Mouse (Mus musculus): ENCODE measurements around the gene Mrps36. TPM values are rescaled to one million over a fixed set of nuclear protein-coding genes. Genes with fewer than 3 reads are reported as not detected.
A peak's percentile ranks its signal among the peaks of the same experiment; 100 is the strongest.
"Not testable (repeated sequence)": the region's sequence is repeated elsewhere in the genome, so short reads cannot be mapped to it uniquely, and the experiment has no call there.

Mrps36 gene
- polyA plus RNA-seq, 1 experiment = 76.6 TPM

- WGBS = 36% methylated on average over 11 of the region's 11 CpGs
- DNase-seq (ENCODE audit: low read depth, low spot score) = no peak
These were observed 968 bp downstream of the Mrps36 start for GRCm38 (mm10) chr13:100743346-100744035.

DNA sequence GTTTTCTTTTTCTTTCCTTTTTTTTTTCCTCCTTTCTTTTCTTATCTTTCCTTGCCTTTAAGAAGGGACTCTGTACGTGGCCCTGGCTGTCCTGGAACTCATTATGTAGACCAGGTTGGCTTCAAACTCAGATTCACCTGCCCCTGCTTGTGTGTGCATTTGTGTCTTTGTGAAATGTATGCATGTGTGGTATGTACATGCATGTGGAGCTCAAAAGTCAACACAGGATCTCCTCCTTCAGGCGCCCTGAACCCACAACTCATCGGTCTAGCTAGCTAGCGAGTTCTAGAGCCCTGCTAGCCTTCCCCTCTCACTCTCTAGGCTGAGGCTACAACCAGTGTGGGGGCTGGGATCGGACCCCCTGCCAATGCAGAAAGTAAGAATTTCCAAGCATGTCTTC is 1.6 kb downstream of the Mrps36 start:
- WGBS = 82% methylated on average over 5 of the region's 5 CpGs
- no peak for DNase-seq (ENCODE audit: low read depth, low spot score)

GRCm38 (mm10) chr13:100732756-100733155 is 11.7 kb downstream of the Mrps36 start:
- 95% methylated on average over 2 of the region's 2 CpGs for WGBS

GRCm38 (mm10) chr13:100731462-100732046 is 12.9 kb downstream of the Mrps36 start:
- WGBS = 88% methylated on average over 6 of the region's 6 CpGs
- not testable (repeated sequence) for DNase-seq (ENCODE audit: low read depth, low spot score)

More at GRCm38 (mm10) chr13:100732756-100733155, 11.7 kb downstream of the Mrps36 start:
- no peak for DNase-seq (ENCODE audit: low read depth, low spot score)

GRCm38 (mm10) chr13:100730861-100731176 is 13.6 kb downstream of the Mrps36 start, which contains the start of gene Cdk7:
Gene Cdk7 (minus strand): TSS chr13:100730939.
- under 1% methylated on average over 19 of the region's 19 CpGs for WGBS

GRCm38 (mm10) chr13:100730153-100730860 is 14.2 kb downstream of the Mrps36 start:
- DNase-seq (ENCODE audit: low read depth, low spot score) = no peak
- WGBS = under 1% methylated on average over 30 of the region's 30 CpGs

More at GRCm38 (mm10) chr13:100730861-100731176, 13.6 kb downstream of the Mrps36 start, which contains the start of gene Cdk7:
- DNase-seq (ENCODE audit: low read depth, low spot score) = peak; percentile 80

- DNase-seq (ENCODE audit: low read depth, low spot score) = not testable (repeated sequence)
- 90% methylated on average over 4 of the region's 4 CpGs for WGBS
These were observed 15.9 kb downstream of the Mrps36 start for GRCm38 (mm10) chr13:100728530-100728929.

- WGBS = 83% methylated on average over 5 of the region's 5 CpGs
- DNase-seq (ENCODE audit: low read depth, low spot score) = no peak
These were observed 16.4 kb downstream of the Mrps36 start for GRCm38 (mm10) chr13:100728086-100728485.

DNA sequence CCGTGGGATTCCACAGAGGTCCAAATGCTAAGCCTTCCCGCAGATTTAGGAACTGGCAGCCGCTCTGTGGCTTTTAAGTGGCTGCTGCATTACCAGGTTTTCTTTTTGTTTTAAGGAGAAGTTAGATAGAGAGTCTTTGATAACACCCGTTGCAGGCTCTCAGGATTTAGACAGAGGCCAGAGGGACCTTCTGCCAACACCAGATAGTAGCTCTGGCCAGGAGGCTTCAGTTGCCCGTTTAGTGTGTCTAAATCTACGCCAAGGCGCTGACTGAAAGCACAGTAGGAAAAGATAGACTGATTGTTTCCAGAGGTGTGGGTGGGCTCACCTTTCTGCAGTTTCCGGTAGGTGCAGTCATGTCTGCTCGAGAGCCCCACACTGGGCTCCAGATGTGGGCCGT is 19.3 kb downstream of the Mrps36 start:
- no peak for DNase-seq (ENCODE audit: low read depth, low spot score)
- 86% methylated on average over 10 of the region's 10 CpGs for WGBS

- WGBS = 84% methylated on average over 7 of the region's 7 CpGs
- DNase-seq (ENCODE audit: low read depth, low spot score) = no peak
These were observed 20.3 kb downstream of the Mrps36 start for GRCm38 (mm10) chr13:100724051-100724754.

GRCm38 (mm10) chr13:100721656-100722055 is 22.8 kb downstream of the Mrps36 start:
- no peak for DNase-seq (ENCODE audit: low read depth, low spot score)
- 83% methylated on average over 5 of the region's 5 CpGs for WGBS

- DNase-seq (ENCODE audit: low read depth, low spot score) = no peak
- 92% methylated on average over 6 of the region's 6 CpGs for WGBS
These were observed 29.0 kb downstream of the Mrps36 start for GRCm38 (mm10) chr13:100715467-100715866.

GRCm38 (mm10) chr13:100706206-100706605 is 38.3 kb downstream of the Mrps36 start:
- no peak for DNase-seq (ENCODE audit: low read depth, low spot score)
- 96% methylated on average over 7 of the region's 7 CpGs for WGBS

DNA sequence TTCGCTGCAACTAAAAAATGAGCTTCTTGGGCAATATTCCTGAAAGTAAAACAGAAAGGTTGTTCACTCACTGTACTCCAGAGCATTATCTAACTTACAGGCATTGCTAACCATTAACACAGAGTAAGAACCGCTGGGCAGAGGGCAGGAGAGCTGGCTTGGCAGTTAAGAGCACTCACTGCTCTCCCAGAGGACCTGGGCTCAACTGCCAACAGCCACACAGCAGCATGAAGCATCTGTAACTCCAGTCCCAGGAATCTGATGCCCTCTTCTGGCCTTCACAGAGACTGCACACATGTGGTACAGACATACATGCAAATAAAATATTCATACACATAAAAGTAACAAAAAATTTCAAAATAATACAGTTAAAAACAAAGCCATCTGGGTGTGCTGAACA is 41.0 kb downstream of the Mrps36 start:
- DNase-seq (ENCODE audit: low read depth, low spot score) = no peak
- WGBS = 94% methylated on average over 2 of the region's 2 CpGs

- no peak for DNase-seq (ENCODE audit: low read depth, low spot score)
- WGBS = 92% methylated on average over 10 of the region's 10 CpGs
These were observed 45.6 kb downstream of the Mrps36 start for GRCm38 (mm10) chr13:100698866-100699265.

DNA sequence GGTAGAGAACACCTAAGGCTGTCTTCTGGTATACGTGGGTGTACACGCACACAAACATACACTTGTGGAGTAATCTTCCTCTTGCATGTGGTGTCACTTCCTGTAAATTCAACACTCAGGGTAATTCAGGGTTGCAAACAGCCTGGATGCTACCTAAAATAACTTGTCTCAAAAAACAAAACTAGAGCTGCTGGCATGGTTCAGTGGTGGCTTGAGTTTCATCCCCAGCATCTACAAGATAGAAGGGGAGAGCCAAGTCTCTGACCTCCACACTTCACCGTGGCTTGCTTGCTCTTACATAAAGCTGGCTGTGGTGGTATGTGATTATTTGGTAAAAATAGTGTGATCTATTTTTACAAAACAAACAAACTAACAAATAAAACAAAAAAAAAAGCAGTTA is 46.9 kb downstream of the Mrps36 start:
- DNase-seq (ENCODE audit: low read depth, low spot score) = no peak
- WGBS = 89% methylated on average over 3 of the region's 3 CpGs

GRCm38 (mm10) chr13:100687513-100687912 is 56.9 kb downstream of the Mrps36 start:
- WGBS = 80% methylated on average over 7 of the region's 7 CpGs
- no peak for DNase-seq (ENCODE audit: low read depth, low spot score)

Data from large intestine, adult 2 months (tissue).